Mouse (Mus musculus) CD4-positive helper T cell, adult 2 months (primary cell): ENCODE measurements around the gene Gm21190.
"Not testable (repeated sequence)": the region's sequence is repeated elsewhere in the genome, so short reads cannot be mapped to it uniquely, and the experiment has no call there.

Experiments used
- DNase-seq: peaks from one replicate; pipeline ENCODE4 v3.0.0-alpha.2; 2012; ENCODE audit warnings: low read depth, missing footprints, low spot score

Gene Gm21190

GRCm38 (mm10) chr5:15529122-15529521 is at the start of gene Gm21190:
Gene Gm21190 (minus strand): TSS chr5:15529222.
- not testable (repeated sequence) for DNase-seq

GRCm38 (mm10) chr5:15577033-15577432 is 48.0 kb upstream of the Gm21190 start, which contains the start of gene Gm21083:
Gene Gm21083 (plus strand): TSS chr5:15577333.
- DNase-seq, result not testable (repeated sequence)

- not testable (repeated sequence) for DNase-seq
Measured at GRCm38 (mm10) chr5:15573735-15574134, 44.7 kb upstream of the Gm21190 start.

- not testable (repeated sequence) for DNase-seq
Measured at GRCm38 (mm10) chr5:15561425-15562264, 32.6 kb upstream of the Gm21190 start.

DNA sequence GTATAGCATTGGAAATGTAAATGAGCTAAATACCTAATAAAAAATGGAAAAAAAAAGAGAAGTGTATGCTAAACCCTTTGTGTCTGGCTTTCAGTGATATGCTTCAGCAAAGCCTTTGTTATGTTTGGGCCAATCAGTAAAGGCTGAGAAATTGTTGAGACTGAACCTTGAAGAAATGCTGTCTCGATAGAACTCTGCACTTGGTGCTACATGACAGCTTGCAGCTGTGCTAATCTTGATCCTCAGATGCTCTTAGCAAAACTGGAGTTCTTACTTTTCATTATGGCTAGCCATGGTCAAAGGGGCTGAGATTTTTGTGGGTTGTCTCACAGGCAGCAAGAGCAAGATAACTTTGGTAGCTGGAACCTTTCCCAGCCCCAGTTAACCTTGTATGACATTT is 29.6 kb upstream of the Gm21190 start:
- not testable (repeated sequence) for DNase-seq

GRCm38 (mm10) chr5:15549606-15550005 is 20.6 kb upstream of the Gm21190 start:
- DNase-seq, result not testable (repeated sequence)

DNA sequence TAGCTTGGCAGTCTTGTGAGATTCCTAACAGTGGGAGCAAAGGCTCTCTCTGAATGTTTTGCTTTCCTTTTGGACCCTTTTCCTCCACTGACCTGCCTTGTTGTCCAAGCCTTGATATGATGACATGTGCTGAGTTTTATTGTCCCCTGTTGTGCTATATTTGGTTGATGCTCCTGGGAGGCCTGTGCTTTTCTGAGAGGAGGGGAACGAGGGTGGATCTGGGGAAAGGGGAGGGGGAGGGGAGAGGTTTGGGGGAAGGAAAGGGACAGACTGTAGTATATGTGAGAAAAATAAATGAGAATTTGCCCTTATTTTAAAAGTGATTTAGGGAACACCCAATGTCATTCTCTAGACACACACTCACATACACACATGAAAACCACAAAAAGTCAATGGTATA is 20.1 kb upstream of the Gm21190 start:
- not testable (repeated sequence) for DNase-seq

DNA sequence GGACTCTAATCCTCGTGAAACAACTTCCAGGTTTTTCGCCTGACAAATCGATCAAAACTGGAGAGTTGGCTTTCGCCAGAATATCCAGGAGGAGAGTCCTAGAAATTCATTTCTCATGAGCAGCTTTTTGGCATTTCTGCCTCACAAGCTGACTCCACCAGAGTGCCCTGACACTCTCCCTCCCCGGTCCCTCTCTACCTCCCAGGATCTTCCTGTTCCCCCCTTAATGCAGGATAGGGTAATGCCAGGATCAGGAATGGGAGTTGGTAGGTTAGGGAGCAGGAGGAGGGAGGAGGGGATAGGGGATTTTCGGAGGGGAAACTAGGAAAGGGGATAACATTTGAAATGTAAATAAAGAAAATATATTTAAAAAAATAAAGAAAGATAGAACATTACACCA is 19.6 kb upstream of the Gm21190 start:
- DNase-seq, result not testable (repeated sequence)

DNA sequence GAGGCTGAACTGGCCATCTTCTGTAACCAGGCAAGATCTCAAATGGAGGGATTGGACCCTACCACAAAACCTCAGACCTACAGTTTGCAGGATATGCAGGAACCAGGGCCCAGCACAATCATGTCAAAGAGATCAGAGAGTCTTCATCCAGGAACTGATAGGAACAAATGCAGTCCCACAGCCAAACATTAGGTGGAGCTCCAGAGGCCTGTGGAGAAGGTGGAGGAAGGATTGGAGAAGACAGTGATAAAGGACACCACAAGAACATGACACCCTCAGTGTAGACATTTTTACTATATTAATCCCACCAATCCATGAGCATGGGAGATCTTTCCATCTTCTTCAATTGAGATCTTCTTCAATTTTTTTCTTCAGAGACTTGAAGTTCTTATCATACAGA is 6.6 kb downstream of the Gm21190 start:
- not testable (repeated sequence) for DNase-seq

DNA sequence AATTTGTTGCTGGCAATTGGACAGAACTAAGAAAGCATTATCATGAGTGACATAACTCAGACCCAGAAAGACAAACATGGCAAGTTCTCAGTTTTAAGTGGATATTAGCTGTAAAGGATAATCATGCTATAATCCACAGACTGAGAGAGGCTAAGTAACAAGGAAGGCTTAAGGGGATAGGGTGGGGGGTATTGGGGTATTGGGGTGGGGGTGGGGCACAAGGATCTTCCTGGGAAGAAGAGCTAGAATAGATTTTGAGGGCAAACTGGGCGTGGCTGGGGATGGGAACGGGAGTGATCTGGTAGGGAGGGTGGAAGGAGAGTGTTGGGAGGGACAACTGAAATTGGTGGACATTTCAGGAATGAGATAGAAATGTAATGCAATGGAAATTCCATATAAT is 7.0 kb downstream of the Gm21190 start:
- not testable (repeated sequence) for DNase-seq

DNA sequence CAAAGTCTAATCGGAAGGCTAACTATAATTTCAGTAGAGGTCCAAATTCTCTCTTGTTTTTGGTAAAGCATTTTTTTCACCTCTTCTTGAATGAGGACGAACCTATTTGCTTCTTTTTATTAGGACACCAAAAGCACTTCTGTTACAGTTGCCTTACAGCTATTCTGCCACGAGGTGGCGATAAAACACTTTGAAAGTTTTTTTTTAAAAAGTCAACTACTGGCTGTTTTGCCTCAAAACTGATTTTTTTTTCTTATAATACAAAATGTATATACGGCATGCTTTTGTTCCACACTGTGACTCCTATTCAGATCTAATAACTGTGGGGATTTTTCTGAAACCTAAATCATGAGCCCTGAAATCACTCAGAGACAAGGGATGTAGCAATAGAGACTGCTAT is 8.6 kb downstream of the Gm21190 start:
- not testable (repeated sequence) for DNase-seq

DNA sequence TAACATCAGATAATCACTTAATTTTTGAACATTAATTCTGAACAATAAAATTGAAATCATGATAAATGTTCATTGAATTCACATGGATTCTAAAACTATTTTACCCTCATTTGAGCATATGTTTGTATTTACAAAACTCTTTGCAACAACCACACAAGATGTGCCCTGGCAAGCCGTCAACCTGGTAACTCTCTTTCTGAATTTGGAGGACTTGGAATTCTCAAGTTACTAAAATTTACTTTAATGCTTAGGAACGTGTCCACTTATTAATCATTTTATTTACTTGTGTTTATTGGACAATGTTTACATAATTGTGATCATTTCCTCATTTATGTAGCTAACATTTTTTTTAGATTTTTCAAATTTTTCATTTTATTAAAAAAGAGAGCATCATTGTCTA is 11.9 kb downstream of the Gm21190 start:
- not testable (repeated sequence) for DNase-seq

DNA sequence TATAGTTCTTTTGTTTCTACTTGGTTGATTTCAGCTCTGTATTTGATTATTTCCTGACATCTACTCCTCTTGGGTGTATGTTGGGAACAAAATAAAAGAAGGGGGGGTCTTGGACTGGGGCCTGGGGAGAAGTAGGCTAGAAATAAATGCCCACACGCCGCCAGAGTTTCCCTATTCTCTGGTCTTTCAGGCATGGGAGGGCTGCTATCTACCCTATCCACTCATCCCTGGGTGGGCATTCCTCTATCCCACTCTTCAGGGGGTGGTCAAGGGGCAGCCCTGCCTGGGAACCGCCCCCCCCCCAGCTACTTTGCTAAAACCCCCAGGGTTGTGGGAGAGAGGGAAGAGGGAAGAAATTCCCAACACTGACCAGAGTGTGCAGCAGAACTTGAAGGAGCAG is 16.8 kb downstream of the Gm21190 start:
- not testable (repeated sequence) for DNase-seq

DNA sequence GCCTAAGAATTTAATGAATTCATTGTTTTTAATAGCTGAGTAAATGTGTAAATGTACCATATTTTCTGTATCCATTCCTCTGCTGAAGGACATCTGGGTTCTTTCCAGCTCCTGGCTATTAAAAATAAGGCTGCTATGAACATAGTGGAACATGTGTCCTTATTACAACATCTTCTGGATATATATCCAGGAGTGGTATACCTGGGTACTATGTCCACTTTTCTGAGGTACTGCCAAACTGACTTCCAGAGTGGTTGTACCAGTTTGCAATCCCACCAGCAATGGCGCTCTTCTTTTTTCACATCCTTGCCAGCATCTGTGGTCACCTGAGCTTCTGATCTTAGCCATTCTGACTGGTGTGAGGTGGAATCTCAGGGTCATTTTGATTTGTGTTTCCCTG is 19.1 kb downstream of the Gm21190 start:
- DNase-seq, result not testable (repeated sequence)

- DNase-seq, result not testable (repeated sequence)
Measured at GRCm38 (mm10) chr5:15508460-15509451, 20.3 kb downstream of the Gm21190 start.

GRCm38 (mm10) chr5:15507757-15508459 is 21.1 kb downstream of the Gm21190 start:
- DNase-seq, result not testable (repeated sequence)

GRCm38 (mm10) chr5:15507309-15507619 is 21.8 kb downstream of the Gm21190 start:
- DNase-seq, result no peak

DNA sequence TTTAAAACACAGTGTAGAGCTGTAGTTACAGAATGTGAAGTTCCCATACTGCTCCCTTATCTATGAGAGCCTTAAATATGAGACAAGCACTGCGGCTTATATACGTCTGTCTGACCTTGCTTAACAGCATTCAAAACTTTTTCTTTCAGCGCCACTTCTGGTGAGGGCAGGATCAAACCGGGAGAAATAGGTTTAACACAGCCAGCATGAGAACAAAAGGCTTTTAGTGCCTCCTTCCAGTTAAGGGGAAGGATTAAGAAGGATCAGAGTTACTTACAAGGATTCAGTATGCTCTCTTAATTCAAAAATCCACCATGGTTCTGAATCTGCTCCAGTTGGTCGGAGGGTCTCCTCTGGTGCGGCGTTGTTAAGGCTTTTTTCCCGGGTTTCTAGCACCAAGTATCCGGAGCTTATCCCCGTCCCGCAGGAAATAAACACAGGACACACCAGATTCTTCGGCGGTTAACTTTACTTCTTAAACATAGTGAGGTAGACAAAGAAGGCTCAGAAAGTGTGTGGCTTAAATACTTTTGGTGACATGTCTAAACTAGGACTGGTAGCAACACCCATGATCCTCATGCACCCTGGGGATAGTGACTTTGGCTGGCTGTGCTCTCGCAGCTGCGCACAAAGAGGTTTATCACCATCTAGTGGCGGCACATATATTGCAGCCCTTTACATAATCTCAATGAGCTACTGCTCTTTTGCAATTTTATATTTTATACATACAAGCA is 22.3 kb downstream of the Gm21190 start:
- DNase-seq, result peak; percentile 32

DNA sequence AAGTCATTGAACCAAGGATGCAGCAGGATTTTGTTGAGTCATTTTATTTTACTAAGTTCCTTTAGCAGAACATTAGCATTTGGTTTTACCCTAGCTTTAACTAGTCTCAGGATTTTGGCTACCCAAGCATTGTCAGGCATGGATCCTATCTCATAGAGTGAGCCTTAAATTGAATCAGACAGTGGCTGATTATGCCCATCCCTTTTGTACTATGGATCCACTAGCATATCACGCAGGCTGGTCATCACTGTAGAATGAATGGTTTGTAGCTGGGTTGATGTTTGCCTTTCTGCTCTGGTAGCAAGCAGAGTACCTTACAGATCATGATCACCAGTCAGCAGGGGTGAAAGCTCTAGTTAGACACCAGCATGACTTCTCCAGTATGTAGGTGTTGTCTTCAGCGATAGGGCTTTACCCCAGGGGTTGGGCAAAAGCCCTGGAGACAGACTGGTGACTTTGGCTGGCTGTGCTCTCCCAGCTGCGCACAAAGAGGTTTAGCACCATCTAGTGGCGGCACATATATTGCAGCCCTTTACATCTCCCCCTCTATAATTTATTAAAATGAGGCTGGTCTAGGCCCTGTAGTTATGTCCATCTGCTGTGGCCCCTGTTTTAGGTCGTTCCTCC is 30.1 kb downstream of the Gm21190 start:
- not testable (repeated sequence) for DNase-seq

GRCm38 (mm10) chr5:15498350-15498749 is 30.7 kb downstream of the Gm21190 start:
- DNase-seq, result not testable (repeated sequence)
